In genomic region chr12:84400653-84401052, GRCm38 (mm10) we compare ENCODE assay signal across 12 mouse cellular contexts. TPM values are rescaled to one million over a fixed set of nuclear protein-coding genes. Genes with fewer than 3 reads are reported as not detected.
DNase-seq lines count a peak whose midpoint lies in the region; ATAC-seq lines count a peak whose summit lies in the region.
"Had no signal": no experiment of that assay in that cellular context is flagged by ENCODE, and none has a peak within 500 bp of the region (broad histone marks: within the 10 kb centered on the region; RNA-seq: fewer than 3 reads in every experiment).

No protein-coding gene starts in this region.

- H3K4me1 ChIP-seq in heart, embryonic 10.5 days = peaks cover 20% of the 10 kb centered on the region
- peaks cover 6% of the 10 kb centered on the region for H3K4me1 ChIP-seq in brown adipose tissue, adult 24 weeks (ENCODE audit: control insufficient read depth, insufficient read depth, insufficient read length, low read length)
- no peaks in the 10 kb centered on the region for H3K4me1 ChIP-seq in stomach, embryonic 14.5 days (ENCODE audit: control insufficient read depth, insufficient read depth, low read length)
- H3K4me1 ChIP-seq in midbrain, embryonic 11.5 days (ENCODE audit: control insufficient read depth, insufficient read depth, low read length) = no peaks in the 10 kb centered on the region

- no peaks in the 10 kb centered on the region for H3K9me3 ChIP-seq in heart, embryonic 10.5 days
- no peaks in the 10 kb centered on the region for H3K9me3 ChIP-seq in stomach, embryonic 14.5 days (ENCODE audit: control insufficient read depth, low read depth, low read length)
- H3K9me3 ChIP-seq in midbrain, embryonic 11.5 days (ENCODE audit: control insufficient read depth, low read length) = no peaks in the 10 kb centered on the region
- H3K9me3 ChIP-seq: heart, embryonic 12.5 days had no signal

- H3K4me3 ChIP-seq in heart, embryonic 10.5 days = no peak overlapping the region
- H3K4me3 ChIP-seq in brown adipose tissue, adult 24 weeks (ENCODE audit: insufficient read depth, low read depth, low read length) = no peak overlapping the region
- no peak overlapping the region for H3K4me3 ChIP-seq in stomach, embryonic 14.5 days (ENCODE audit: low read depth, low read length)
- no peak overlapping the region for H3K4me3 ChIP-seq in midbrain, embryonic 11.5 days (ENCODE audit: low read depth, low read length)
- H3K4me3 ChIP-seq: heart, embryonic 12.5 days had no signal

- DNase-seq in heart, adult 11 months = peak; percentile 76
- DNase-seq in heart, embryonic 10.5 days (ENCODE audit: low spot score) = no peak
- peak; percentile 63 for DNase-seq in kidney, postnatal 14 days
- DNase-seq in midbrain, embryonic 11.5 days (ENCODE audit: low spot score, missing footprints) = no peak
- no peak for DNase-seq in left cerebral cortex, postnatal 36 days (ENCODE audit: low spot score in 2 of 2)
- no peak for DNase-seq in thymus, postnatal 10 days (ENCODE audit: low spot score in 2 of 2)
- DNase-seq: left cerebral cortex, postnatal 4 days; thymus, postnatal 25 days had no signal

- 0 out of 2 replicates have a peak, but pooled peaks cover 3% of the 10 kb centered on the region for H3K36me3 ChIP-seq in heart, embryonic 10.5 days
- no peaks in the 10 kb centered on the region for H3K36me3 ChIP-seq in stomach, embryonic 14.5 days (ENCODE audit: control insufficient read depth, insufficient read depth, low read length)
- no peaks in the 10 kb centered on the region for H3K36me3 ChIP-seq in midbrain, embryonic 11.5 days (ENCODE audit: control insufficient read depth, insufficient read depth, low read length)

- intact Hi-C loops in left cerebral cortex, postnatal 36 days (cut with DNase I) = no loop called here

- no peak overlapping the region for H3K9ac ChIP-seq in stomach, embryonic 14.5 days (replicated peaks; ENCODE audit: low read depth, low read length)
- H3K9ac ChIP-seq in midbrain, embryonic 11.5 days (ENCODE audit: low read length) = no peak overlapping the region
- H3K9ac ChIP-seq: heart, embryonic 12.5 days had no signal

- no peak overlapping the region for H3K27ac ChIP-seq in heart, embryonic 10.5 days
- H3K27ac ChIP-seq in brown adipose tissue, adult 24 weeks (replicated peaks; ENCODE audit: low read depth, low read length) = peak overlapping the region; percentile 87
- 0 out of 2 replicates have a peak overlapping the region, but pooled peaks have one; percentile 16 for H3K27ac ChIP-seq in stomach, embryonic 14.5 days (ENCODE audit: low read length)
- H3K27ac ChIP-seq in midbrain, embryonic 11.5 days (ENCODE audit: low read depth, low read length) = no peak overlapping the region
- H3K27ac ChIP-seq: hindbrain, postnatal 0 days had no signal

- 67% methylated on average over 3 of the region's 3 CpGs for WGBS in heart, embryonic 10.5 days
- 27% methylated on average over 3 of the region's 3 CpGs for WGBS in stomach, embryonic 14.5 days
- WGBS in midbrain, embryonic 11.5 days = 73% methylated on average over 3 of the region's 3 CpGs

- ATAC-seq in stomach, embryonic 14.5 days (ENCODE audit: insufficient number of reproducible peaks, insufficient read depth, low FRiP score, low read depth) = no peak
- no peak for ATAC-seq in midbrain, embryonic 11.5 days (ENCODE audit: low FRiP score)
- ATAC-seq: hindbrain, postnatal 0 days had no signal

- no peaks in the 10 kb centered on the region for H3K27me3 ChIP-seq in heart, embryonic 10.5 days (ENCODE audit: insufficient read depth, poor library complexity, severe bottlenecking)
- H3K27me3 ChIP-seq in stomach, embryonic 14.5 days (ENCODE audit: control insufficient read depth, insufficient read depth, low read length) = no peaks in the 10 kb centered on the region
- no peaks in the 10 kb centered on the region for H3K27me3 ChIP-seq in midbrain, embryonic 11.5 days (ENCODE audit: control insufficient read depth, insufficient read depth, low read length)
- H3K27me3 ChIP-seq: heart, embryonic 12.5 days had no signal

- H3K4me2 ChIP-seq in stomach, embryonic 14.5 days (replicated peaks; ENCODE audit: low read depth, low read length) = no peak overlapping the region
- no peak overlapping the region for H3K4me2 ChIP-seq in midbrain, embryonic 11.5 days
- H3K4me2 ChIP-seq: heart, embryonic 12.5 days had no signal

RNA-seq across cellular contexts. Expression of gene Entpd5, which starts 8.2 kb away (rescaled TPM):
- polyA plus RNA-seq in heart, embryonic 10.5 days (2016; fragmentation: Nextera tagmentation; extraction: Ambion mirVana) = 20.0 and 23.4 TPM in 2 replicates
- 78.5 and 97.3 TPM in 2 replicates for polyA plus RNA-seq in brown adipose tissue, adult 24 weeks (2012; ENCODE audit: insufficient read depth, insufficient read length, missing spikeins)
- 15.0 and 15.8 TPM in 2 replicates for polyA plus RNA-seq in stomach, embryonic 14.5 days (2014; fragmentation: Nextera tagmentation; extraction: Ambion mirVana)
- 8.8 and 9.3 TPM in 2 replicates for polyA plus RNA-seq in midbrain, embryonic 11.5 days (2014; fragmentation: Nextera tagmentation; extraction: Ambion mirVana)
- 10 to 100 TPM; 24.0 to 25.4 TPM for total RNA-seq in left cerebral cortex, postnatal 36 days (2021)

RNA-seq across cellular contexts. Expression of gene Bbof1, which starts 8.2 kb away (rescaled TPM):
- 0.57 and 1.1 TPM in 2 replicates for polyA plus RNA-seq in heart, embryonic 10.5 days (2016; fragmentation: Nextera tagmentation; extraction: Ambion mirVana)
- 11.5 and 16.1 TPM in 2 replicates for polyA plus RNA-seq in brown adipose tissue, adult 24 weeks (2012; ENCODE audit: insufficient read depth, insufficient read length, missing spikeins)
- 1.00 and 1.5 TPM in 2 replicates for polyA plus RNA-seq in stomach, embryonic 14.5 days (2014; fragmentation: Nextera tagmentation; extraction: Ambion mirVana)
- 0.70 and 0.81 TPM in 2 replicates for polyA plus RNA-seq in midbrain, embryonic 11.5 days (2014; fragmentation: Nextera tagmentation; extraction: Ambion mirVana)
- total RNA-seq in left cerebral cortex, postnatal 36 days (2021) = 1 to 10 TPM; 4.6 to 9.0 TPM

RNA-seq across cellular contexts. Expression of gene Rnf113a2, which starts 16.3 kb away (rescaled TPM):
- polyA plus RNA-seq in heart, embryonic 10.5 days (2016; fragmentation: Nextera tagmentation; extraction: Ambion mirVana) = 20.0 and 22.0 TPM in 2 replicates
- polyA plus RNA-seq in brown adipose tissue, adult 24 weeks (2012; ENCODE audit: insufficient read depth, insufficient read length, missing spikeins) = 11.2 and 14.2 TPM in 2 replicates
- 24.8 and 26.0 TPM in 2 replicates for polyA plus RNA-seq in stomach, embryonic 14.5 days (2014; fragmentation: Nextera tagmentation; extraction: Ambion mirVana)
- polyA plus RNA-seq in midbrain, embryonic 11.5 days (2014; fragmentation: Nextera tagmentation; extraction: Ambion mirVana) = 28.0 and 30.8 TPM in 2 replicates
- 10 to 100 TPM; 11.4 to 13.3 TPM for total RNA-seq in left cerebral cortex, postnatal 36 days (2021)

RNA-seq across cellular contexts. Expression of gene Fam161b, which starts 39.0 kb away (rescaled TPM):
- polyA plus RNA-seq in heart, embryonic 10.5 days (2016; fragmentation: Nextera tagmentation; extraction: Ambion mirVana) = 4.4 and 4.7 TPM in 2 replicates
- 3.1 and 4.3 TPM in 2 replicates for polyA plus RNA-seq in brown adipose tissue, adult 24 weeks (2012; ENCODE audit: insufficient read depth, insufficient read length, missing spikeins)
- 2.7 and 3.4 TPM in 2 replicates for polyA plus RNA-seq in stomach, embryonic 14.5 days (2014; fragmentation: Nextera tagmentation; extraction: Ambion mirVana)
- 7.3 and 10.0 TPM in 2 replicates for polyA plus RNA-seq in midbrain, embryonic 11.5 days (2014; fragmentation: Nextera tagmentation; extraction: Ambion mirVana)
- total RNA-seq in left cerebral cortex, postnatal 36 days (2021) = 10 to 100 TPM; 11.7 to 13.2 TPM

RNA-seq across cellular contexts. Expression of gene Coq6, which starts 39.2 kb away (rescaled TPM):
- polyA plus RNA-seq in heart, embryonic 10.5 days (2016; fragmentation: Nextera tagmentation; extraction: Ambion mirVana) = 53.7 and 74.2 TPM in 2 replicates
- 153 and 163 TPM in 2 replicates for polyA plus RNA-seq in brown adipose tissue, adult 24 weeks (2012; ENCODE audit: insufficient read depth, insufficient read length, missing spikeins)
- 52.6 and 52.7 TPM in 2 replicates for polyA plus RNA-seq in stomach, embryonic 14.5 days (2014; fragmentation: Nextera tagmentation; extraction: Ambion mirVana)
- 42.0 and 42.6 TPM in 2 replicates for polyA plus RNA-seq in midbrain, embryonic 11.5 days (2014; fragmentation: Nextera tagmentation; extraction: Ambion mirVana)
- total RNA-seq in left cerebral cortex, postnatal 36 days (2021) = 10 to 100 TPM; 25.1 to 29.4 TPM

Comparison
In these comparisons a context has a peak if more than half of its experiments do, and no peak if none do; other contexts are left out.
1. DNase-seq: peak in heart, adult 11 months (single experiment) and kidney, postnatal 14 days (single experiment); none in heart, embryonic 10.5 days (single experiment), midbrain, embryonic 11.5 days (single experiment), left cerebral cortex, postnatal 36 days (0 of 2) and thymus, postnatal 10 days (0 of 2).
2. H3K27ac ChIP-seq: peak in brown adipose tissue, adult 24 weeks (single experiment) and stomach, embryonic 14.5 days (single experiment); none in heart, embryonic 10.5 days (single experiment) and midbrain, embryonic 11.5 days (single experiment).